Mouse (Mus musculus) layer of hippocampus, postnatal 25 days (tissue): ENCODE data around the gene Tecta. TPM values are rescaled to one million over a fixed set of nuclear protein-coding genes. Genes with fewer than 3 reads are reported as not detected.

Experiments used
- DNase-seq, 2 experiments: peaks; one replicate each; pipeline ENCODE4 v3.0.0; 2022; ENCODE audit warnings: mixed read lengths in 2 of 2, low spot score in 1 of 2; ENCODE audit errors: extremely low spot score in 1 of 2
- total RNA-seq, 2 experiments: library from RNA; stranded (reverse); gene quantifications; 2 replicates each; pipeline ENCODE4 v1.2.3; 2021

The Tecta gene
- under 1 TPM; 0.44 to 0.94 TPM for total RNA-seq

DNA sequence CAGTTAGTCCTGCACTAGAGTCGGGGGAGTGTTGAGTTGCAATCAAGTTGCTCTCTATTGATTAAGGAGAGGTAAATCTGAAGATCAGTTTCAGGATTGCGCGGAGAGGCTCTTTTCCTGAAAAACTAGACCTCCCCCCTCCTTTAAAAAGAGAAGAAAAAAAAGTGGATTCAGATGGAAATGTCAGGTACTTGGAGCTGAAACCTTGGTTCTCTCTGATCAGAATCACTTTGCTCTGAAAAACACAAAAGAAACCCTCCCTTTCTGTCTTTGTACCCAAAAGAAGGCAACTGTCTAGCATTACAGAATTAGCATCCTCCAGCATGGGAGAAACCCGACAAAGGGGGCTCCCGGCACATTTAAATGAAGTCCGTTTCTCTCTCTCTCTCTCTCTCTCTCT, at the start of gene Tecta:
Gene Tecta, minus strand, starts transcription at position 101 of the 400 bp plus-strand sequence.
- no peak for DNase-seq

- no peak for DNase-seq
These were observed 49.3 kb upstream of the Tecta start for GRCm38 (mm10) chr9:42449043-42449442.

GRCm38 (mm10) chr9:42442100-42442499, 42.4 kb upstream of the Tecta start:
- DNase-seq: no peak

DNA sequence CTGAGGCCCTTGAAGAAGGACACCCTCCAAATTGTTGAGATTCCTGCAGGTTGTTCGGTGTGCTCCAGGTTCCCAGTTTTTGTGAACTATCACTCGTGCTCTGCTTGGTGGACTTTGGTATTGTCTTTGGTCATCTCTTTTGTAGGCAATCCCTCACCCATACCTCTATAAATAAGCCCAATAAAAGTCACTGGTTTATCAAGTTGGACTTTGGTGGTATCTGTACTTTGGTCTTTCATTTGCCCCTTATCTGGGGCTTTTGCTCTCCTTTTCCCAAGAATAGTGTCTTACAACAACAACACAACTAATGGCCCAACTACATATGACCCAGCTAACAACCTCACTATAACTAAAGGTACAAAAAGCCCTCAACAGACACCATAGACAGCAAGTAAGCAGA, 41.5 kb upstream of the Tecta start:
- DNase-seq: no peak

DNA sequence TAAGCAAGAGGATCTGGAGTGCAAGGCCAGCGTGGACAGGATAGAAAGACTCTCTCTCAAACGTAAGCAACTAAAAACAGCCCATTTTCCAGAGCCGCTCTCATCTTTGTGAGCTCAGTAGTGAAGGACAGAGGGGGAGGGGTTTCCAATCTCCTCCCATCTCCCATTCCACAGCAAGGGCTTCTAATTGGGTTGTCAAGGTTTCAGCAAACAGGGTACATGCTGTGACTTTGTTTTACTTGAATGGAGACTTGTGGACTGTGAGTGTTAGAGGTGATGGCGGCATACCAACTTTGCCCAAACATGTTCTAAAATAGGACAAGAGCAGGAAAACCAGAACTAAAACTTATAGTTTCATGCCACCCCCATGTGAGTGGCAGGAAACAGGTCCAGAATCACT, 39.7 kb upstream of the Tecta start:
- no peak for DNase-seq

DNA sequence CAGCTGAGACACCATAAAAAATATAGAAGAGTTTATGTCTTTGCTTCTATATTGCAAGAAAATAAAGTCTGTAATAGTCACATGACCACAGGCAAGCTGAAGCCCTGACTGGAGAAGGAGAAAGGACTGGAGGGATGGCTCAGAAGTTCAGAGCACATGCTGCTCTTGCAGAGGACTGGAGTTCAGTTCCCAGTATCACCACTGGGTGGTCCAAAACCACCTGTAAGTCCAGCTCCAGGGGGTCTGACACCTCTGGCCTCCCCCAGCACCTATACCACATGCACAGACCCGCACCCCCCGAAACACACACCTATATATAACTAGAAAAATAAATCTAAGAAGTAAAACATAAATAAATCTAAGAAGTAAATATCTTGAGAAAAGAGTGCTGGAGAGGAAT, 32.4 kb upstream of the Tecta start:
- no peak for DNase-seq

- DNase-seq: no peak
These were observed 31.9 kb upstream of the Tecta start for GRCm38 (mm10) chr9:42431606-42432005.

- no peak for DNase-seq
These were observed 28.6 kb upstream of the Tecta start for GRCm38 (mm10) chr9:42428060-42428924.

DNA sequence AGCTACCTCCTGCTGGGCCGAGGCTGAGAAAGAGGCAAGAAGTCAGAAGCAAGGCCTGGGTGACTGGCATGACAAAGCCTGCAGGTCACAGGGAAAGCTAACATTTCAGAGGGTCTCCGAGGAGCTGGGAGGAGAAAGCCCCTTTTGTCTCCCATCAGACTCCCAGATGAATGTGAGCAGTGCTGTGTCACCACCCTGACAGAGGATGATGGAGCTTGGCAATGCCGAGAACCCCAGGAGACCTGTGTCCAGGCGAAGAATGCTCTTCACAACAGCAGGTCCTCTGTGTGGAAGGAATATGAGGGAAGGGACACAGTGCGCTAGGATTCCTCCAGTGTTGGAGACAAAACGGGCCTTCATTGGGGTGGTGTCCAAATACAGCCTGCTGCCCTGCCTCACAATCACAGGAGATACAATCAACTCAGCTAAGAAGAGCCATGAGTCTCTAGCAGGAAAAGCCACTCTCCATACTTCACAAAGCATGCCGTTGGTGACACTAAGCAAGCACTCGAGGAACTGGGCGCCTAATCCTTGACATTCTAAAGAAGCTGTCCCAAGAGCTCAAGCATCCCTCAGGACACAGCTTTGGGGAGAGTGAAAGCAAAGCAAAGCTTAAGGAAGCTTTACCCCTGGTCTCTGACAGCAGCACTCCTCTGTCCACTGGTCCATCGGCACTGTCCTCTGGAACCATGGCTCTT, 27.1 kb upstream of the Tecta start:
- DNase-seq: no peak

DNA sequence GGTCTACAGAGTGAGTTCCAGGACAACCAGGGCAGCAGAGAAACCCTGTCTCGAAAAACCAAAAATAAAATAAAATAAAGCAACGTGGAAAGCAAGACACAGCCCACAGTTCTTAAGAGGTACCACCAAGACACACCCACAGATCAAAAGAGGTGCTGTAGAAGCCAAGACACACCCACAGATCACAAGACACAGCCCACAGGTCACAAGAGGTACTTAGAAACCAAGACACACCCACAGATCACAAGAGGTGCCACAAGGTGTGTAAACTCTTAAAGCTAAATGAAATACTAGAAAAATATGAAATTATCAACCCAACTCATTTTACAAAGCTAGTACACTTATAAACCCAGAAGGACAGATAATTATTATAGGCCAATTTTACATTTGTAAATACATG, 23.9 kb upstream of the Tecta start:
- no peak for DNase-seq

DNA sequence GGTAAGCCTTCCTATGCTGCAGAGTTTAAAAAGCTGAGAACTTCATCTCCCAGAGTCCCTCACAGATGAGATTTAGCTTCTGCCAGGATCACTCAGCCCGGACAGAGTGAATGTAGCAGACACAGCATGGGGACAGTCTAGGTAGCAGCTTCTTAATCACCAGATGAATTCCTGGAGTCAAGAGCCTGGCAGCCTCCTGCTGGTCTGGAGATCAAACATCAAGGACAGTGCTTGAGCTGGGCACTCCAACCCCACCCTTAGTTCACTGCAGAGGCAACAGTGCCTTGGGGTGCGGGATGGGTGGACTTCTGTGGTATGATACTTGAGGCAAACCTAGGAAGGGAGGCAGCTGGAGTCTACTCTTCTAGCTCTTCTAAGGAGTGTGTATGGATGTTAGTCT, 20.0 kb upstream of the Tecta start:
- DNase-seq: no peak

DNA sequence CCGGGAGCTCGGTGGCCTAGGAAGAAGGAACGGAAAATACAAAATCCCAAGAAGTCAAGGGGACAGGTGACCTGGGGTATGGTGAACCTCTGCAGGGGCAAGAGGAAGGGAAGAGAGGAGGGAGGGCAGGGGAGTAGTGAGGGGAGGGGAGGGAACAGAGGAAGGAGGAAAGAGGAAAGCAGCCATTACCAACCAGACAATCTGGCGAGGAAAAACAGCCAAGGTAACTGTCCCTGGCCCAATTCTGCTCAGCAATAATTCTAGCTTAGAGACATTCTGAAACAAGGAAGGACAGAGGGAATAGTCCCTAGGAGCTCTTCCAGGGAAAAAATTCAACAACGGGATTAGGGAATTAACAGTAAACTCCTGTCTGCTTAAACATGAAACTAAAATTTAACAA, 19.1 kb upstream of the Tecta start:
- DNase-seq: no peak

DNA sequence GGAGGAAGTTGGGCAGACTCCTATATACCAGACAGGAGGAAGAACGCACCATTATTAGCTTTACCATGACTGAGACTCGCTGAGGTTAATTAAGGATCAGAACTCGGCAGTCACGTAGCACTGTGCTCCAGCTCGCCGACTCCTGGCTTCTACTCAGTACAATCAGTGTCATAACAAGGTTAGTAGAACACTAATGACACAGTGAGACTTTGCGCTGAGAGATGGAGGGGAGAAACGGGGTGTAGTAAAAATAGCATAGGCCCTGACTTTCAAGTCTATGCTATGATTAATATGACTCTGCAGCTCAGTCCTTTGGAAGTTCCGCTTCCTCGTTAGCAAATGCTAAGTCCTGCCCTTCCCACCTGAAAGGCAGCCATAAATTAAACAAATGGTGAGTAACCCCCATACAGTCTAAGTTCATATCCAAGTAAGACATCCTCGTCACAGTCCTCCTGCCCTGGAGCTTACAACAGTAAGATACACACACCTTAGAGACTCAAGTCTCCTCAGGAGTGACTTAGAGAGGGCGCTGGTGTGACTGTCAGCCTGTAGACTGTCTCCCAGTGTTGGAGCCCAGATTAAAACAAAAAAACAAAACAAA, 17.7 kb upstream of the Tecta start:
- DNase-seq: no peak

DNA sequence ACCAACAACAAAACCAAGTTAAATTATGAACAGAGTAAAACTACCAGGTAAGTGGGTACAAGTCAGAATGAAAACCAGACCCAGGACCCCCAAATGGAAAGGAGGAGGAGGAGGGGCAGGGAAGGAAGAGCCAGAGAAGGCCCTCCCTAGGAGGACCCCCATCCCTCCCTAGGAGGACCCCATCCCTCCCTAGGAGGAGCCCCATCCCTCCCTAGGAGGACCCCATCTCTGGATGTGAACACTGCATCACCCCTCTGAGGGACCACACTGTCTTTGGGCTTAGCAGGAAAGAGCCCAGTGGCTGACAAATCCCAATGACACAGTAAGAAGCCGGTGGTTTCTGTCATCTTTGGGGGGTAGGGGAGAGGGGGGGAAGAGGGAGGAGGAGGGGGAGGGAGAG, 15.5 kb upstream of the Tecta start:
- DNase-seq: no peak

DNA sequence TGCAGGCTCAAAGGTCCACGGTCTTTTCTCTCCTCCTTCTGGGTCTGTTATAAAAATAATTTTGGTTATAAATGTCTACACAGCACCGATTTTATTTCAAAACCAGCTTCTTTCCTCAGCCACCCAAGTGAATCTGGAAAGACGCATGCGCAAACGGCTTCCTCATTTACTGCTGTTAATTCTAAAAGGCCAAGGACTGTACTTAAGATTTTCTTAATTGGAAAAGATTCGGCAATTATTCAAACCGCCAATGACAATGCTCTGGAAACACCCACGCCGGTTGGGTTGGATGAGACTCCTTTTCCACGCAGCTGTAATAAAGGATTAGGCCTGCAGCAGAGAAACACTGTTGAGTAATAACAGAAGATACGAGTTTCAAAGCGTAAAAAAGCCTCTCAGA, 13.6 kb upstream of the Tecta start:
- DNase-seq: no peak

GRCm38 (mm10) chr9:42411296-42411695, 11.6 kb upstream of the Tecta start:
- no peak for DNase-seq

DNA sequence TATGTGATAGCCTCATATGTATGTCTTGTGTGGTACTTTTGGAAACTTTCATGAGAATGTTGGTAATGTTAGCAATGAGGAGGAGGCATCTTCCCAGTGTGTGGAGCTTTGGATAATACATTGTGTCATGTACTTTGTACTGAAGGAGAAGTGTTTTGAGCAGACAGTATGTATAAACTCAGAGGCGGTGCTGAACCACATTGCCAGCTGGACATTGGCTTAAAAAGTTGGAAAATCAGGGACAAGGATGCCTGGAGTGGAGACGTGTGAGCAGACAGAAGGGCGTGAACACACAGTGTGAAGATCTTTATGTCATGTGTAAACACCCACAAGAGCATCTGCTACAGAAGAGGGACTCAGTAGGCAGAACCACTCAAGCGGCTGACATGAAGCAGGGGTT, 6.0 kb upstream of the Tecta start:
- no peak for DNase-seq

DNA sequence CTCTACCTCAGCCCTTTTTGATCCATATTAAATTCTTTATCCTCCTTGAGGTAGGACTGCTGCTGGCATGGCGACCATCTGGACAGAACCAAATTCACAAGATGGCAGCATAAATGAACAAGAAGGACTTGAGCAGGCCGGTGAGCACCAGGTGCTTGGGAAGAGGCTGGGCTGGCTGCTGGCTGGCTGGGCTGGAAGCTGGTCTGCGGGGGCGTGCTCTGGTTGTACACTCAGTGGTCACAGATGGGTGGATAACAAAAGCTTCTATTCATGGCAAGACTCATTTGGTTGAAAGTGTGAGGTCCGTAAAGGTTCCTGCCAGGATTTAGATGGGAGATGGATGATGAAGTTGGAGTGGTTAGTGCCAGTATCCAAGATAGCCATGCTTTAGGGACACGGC, 1.8 kb upstream of the Tecta start:
- DNase-seq: no peak

DNA sequence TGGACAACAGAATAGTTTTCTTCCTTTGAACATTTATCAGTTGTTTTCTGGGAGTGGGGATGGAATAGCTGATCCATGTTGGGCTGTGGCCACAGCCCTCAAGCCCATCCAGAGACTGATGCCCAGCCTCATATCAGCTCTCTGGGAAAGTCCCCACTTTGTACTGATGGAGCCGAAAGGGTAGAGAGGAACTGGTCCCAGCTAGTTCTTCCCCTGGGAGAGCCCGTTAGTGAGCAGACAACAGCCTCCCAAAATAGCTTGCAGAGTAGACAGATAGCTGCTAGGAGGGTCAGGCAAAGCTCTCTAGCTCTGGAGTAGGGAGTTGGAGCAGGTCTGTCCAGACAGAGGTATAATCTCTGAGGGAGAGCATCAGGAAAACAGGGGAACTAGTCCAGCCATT, 3.6 kb downstream of the Tecta start:
- no peak for DNase-seq

- no peak for DNase-seq
These were observed 4.8 kb downstream of the Tecta start for GRCm38 (mm10) chr9:42394903-42395302.

GRCm38 (mm10) chr9:42394321-42394720, 5.4 kb downstream of the Tecta start:
- no peak for DNase-seq

DNA sequence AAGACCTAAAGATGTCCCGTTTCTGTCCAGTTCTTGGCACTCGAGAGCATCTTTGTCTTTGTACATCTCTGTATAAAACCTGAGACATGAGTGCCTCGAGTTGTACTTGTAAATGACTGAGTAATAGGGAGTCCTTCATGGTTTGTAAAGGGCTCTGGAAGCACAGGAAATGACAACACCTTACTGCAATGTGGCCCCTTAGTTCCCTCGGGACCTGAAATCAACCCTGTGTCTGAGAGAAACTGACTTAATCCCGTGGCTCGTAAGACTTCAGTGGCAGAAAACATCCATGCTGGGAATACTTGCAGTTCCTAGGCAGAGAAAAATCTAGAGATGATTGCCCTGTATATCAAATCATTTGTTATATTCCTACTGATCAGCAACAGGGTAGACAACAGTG, 6.8 kb downstream of the Tecta start:
- DNase-seq: no peak
